Mouse (Mus musculus) inflammation-experienced regulatory T-cells, adult 6 months (primary cell): Measurements from ENCODE around the gene Dok1. TPM values are rescaled to one million over a fixed set of nuclear protein-coding genes. Genes with fewer than 3 reads are reported as not detected.

ENCODE experiments used
- ATAC-seq: one replicate; pipeline ENCODE4 v1.8.0; 2017
- polyA plus RNA-seq, 3 experiments: library from polyadenylated mRNA; unstranded; fragments of 100-300 nt; shearing (Covaris generic); gene quantifications; one replicate each; pipeline ENCODE4 v1.2.1; 2017

Gene Dok1
- polyA plus RNA-seq = 10 to 100 TPM; 23.6 to 36.1 (median 30.4) TPM

DNA sequence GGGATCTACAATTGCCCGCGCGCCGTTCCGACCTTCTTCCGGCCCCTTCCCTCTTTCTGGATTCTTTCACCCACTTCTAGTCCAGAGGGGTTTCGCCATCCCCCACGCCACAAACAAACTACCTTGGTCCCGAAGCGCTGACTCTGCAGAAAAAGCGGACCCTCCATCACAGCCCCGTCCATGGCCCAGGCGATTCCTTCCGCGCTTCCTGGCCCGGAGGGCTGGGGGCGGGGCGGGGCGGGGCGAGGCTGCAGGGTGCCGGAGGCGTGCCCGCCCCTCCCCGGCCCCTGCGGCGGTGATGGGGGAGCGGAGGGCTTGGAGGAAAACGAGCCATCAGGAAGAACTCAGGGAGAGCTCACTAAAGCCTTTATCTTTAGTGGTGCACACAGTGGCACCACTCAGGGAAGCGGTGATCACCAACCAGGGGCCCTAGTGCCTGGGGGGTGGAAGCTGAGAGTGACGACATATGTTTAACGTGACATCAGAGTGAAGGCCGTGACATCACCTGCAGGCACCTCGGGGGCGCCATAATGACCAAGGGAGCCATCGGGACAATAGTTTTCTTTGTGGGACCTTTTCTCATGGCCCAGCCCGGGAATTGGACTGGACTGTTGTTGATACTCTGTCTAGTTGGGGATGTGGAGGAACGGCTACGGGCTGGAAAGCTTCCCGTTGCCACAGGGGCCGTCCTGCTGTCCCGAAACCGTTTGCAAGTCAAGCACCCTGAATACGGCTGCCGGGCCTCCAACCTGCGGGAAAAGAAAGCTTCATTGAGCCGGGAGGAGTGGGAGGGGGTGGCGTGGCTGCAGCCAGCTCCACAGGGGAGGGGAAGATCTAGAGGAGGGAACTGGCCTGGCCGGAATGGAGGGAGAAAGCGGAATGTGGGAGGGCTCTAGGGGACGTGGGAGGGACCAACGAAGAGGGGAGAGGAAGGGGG lies at the start of gene Dok1, which contains the start of gene Loxl3:
TSS of gene Dok1 (minus strand) at position 223 of the 937 bp plus-strand sequence.
TSS of gene Loxl3 (plus strand) at position 925 of the 937 bp plus-strand sequence.
- peak; percentile 67 for ATAC-seq

DNA sequence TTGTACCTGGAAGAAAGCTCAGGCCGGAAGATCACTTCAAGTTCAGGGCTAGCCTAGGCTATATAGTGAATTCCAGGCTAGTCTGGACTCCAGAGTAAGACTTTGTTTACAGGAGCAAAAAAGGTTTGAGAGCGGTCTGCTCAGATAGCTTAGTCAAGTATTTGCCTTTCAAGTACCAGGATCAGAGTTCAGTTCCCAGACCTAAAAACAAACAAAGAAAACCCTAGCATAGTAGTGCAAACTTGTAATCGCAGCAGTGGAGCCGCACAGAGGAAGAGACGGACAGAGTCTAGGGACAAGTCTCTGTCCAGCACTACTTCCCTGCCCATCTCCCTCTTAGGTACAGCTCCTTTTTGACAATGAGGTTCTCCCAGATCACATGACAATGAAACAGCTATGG lies 46.9 kb upstream of the Dok1 start:
- ATAC-seq = no peak

DNA sequence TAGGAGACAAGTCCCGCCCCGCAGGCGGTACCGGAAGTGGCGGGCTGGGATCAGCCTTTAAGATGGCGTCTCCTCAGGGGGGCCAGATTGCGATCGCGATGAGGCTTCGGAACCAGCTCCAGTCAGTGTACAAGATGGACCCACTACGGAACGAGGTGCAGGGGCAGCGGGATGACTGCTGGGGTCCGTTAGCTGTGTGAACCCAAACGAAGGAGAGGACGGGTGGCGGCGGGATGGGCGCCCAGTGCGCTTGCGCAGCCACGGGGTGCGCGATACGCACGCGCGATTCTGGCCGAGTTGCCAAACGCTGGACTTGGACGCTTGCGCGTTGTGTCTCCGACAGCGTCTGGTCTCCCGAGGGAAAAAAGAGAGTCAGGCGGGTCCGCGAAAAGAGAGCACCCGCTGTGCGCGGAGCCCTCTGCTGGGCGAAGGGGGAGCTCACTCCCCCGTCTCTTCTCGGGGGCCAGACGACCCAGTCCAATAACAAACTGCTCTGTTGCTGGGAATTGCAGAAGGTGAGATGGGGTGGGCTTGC lies 45.1 kb upstream of the Dok1 start:
- peak; percentile 90 for ATAC-seq

DNA sequence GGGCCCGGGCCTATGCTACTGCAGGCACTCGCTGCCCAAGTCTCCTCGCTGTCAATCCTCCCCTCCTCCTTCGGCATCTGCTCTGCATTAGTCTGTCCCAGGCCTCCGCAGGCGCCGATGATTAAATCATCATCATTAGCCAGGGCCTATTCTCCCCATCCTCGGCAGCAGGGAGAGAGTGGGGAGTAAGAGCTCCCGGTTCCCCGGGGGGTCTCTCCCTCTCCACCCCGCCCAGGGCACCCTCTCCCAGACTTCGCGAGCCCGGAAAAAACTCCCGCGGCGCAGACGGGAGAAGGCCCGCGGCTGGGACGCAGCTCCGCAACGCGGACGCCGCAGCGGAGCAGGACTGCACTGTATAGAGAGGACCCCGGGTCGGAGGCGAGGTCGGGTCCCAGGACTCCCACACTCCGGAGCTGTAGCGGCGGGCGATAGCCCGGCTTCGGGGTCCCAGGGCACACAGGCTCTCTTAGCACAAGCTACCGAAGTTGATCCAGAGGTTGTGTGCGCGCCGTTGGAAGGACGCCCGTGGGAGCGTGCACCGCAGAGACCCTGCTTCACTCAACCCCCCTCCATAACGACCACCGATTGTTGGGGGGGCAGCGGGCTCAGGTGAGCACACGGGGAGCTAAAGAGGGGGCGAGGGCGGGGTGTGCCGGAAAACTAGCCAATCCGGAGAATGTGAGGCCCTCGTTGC lies 44.5 kb upstream of the Dok1 start, which contains the start of gene Pcgf1:
TSS of gene Pcgf1 (plus strand) at position 240 of the 694 bp plus-strand sequence.
- ATAC-seq = peak; percentile 38

DNA sequence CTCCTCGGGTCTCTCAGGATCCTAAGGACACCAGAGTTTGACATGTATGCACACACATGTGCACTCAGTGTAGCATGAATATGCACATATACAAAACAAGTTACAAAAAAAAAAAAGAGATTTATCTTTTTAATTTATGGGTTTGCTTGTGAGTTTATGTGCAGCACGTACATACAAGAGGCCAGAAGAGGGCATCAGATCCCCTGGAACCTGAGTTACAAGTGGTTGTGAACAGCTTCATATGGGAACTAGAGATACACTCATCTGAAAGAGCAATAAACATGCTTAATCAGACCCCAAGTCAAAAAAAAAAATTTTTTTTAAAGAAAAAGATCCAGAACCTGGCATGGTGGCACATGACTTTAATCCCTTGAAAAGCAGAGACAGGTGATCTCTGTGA lies 41.7 kb upstream of the Dok1 start:
- ATAC-seq = no peak

DNA sequence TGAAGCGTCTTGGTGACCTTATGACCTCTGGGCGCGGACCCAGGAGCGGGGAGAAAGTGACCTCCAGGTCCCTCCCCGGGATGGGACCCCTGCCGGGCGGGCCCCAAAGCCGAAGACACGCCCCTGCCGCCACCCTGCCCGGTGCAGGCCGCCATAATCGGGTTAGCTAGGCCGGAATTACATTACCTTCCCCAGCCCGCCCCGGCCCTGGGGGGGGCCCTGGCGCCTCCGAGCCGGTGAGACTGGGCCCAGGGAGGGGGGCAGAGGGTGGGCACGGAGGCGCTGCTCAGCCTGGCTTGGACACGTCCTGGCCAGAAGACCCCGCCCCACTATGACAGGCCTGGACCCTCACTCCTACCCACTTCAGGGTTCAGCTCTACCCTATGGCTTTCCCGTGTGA lies 37.9 kb upstream of the Dok1 start:
- ATAC-seq = no peak

DNA sequence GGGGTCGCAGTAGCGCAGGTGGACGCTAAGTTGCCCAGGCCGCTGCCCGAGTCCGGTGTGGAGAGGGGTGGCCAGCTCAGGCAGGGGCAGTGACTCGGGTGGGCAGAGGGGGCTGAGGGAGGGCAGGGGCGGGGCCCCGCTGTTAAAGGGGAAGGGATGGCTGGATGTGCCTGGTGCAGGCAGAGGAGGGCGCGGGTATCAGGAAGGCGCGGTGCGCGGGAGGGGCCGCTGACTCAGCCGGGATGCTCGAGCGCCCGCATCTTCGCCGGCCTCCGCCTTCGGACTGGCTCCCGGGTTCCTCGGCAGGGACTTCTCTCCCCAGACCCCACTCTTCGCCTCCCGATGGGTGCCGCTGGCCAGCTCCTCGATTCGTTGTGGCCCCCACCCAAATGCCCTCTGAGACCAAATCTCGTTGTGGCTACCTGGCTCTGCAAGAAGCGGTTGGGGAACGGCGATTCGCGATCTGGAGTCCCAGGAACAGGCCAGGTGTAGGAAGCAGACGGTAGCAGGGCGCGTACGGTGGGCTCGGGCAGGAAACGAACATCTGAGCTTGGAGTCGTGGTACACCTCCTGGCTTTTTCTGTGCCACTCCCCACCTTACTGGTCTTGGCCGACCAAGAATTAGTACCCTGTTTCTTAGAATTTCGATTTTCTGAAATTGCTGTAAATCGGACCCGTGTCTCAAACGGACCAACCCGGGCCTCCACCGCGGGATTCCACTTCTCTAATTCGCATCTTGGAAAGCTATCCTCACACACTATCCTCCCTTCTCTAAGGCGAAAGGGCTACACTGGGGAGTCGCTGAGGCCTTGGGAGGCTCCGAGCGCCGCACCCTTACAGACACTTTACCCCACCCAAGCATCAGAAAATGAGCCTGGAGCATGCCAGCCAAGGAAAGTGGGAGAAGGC lies 37.3 kb upstream of the Dok1 start:
- no peak for ATAC-seq

DNA sequence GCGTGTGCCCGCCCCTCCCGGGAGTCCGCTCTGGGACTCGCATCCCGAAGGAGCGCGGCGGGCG lies 36.8 kb upstream of the Dok1 start, which contains the start of gene Tlx2:
TSS of gene Tlx2 (minus strand) at position 47 of the 64 bp plus-strand sequence.
- no peak for ATAC-seq

DNA sequence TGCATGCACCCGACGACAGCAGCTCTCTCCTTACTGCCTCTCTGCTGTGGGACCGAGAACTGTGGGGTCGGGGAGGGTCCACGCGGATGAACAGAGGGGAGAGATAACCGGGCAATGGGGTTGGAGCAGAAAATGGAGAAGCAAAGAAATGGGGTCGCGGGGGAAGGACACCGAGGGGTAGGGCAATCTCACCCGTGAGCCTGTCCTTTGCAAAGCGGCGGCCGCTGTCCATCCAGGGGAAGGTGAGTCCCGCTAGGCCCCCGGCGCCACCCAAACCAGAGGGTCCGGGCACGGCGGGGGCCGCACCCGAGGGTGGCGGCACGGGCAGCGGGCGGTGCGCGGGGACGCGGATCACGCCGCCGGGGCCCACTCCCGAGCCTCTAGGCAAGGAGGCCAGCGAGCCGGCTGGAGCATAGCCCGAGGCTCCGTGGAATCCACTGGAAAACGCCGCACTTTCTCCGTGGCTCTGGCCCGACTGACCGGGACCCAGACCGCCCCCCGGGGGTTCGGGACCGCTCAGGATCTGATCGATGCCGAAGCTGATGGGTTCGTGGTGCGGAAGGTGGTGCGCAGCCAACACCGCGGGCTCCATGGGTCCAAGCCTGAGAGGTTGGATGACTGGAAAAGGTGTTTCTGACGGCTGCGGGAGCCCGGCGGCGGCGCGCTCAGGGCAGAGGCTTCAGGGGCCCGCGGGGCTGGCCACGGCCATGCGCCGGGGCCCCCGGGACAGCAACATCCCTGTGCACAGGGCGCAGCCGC lies 36.4 kb upstream of the Dok1 start:
- ATAC-seq = no peak

DNA sequence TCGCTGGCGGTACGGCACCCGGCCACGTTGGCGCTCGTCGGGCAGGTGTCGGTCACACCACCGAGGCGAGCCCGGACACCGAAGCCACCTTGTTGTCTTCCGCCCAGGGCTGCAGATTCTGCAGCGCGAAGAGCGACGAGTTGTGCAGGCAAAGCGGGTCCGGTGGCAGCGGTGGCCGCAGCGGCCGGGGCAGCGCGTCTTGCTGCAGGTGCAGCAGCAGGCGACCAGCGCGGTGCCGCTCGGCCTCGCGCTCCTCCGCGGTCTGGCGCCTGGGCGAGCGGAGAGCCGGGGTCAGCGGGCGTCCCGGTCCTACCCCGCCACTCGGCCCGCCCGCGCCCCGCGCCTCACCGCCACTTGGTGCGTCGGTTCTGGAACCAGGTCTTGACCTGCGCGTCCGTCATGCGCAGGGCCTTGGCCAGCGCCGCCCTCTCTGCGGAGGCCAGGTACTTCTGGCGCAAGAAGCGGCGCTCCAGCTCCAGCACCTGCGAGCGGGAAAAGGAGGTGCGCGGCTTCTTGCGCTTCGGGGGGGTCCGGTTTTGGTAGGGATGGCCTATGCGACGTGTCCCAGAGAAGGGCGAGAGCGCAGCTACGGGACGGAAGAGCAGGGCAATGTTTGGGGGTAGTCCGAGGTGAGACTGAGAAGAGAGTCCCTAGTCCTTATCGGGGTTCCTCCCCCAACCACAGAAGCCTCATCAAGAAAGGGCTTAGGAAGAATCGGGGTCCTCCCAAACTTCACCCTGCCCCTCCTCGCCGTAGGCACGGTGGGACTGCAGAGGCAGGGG lies 35.6 kb upstream of the Dok1 start:
- no peak for ATAC-seq

DNA sequence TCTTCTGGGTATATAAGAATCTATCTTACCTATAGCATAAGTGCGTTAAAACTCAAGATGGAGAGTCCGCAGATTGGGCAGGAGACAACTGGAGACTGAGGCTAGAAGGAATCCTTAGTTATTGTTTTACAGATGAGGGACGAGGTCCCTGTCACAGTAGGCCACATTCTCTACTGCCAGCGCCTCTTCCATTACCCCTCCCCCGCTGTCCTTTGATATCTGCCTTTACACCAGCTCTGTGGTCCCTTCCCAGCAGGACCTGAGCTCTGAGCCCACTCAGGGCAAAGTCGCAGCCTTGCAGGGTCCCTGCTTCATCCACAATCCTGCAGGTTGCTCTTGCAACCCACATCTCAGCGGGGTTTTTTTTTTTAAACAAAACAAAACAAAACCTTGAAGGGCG lies 35.0 kb upstream of the Dok1 start:
- no peak for ATAC-seq

DNA sequence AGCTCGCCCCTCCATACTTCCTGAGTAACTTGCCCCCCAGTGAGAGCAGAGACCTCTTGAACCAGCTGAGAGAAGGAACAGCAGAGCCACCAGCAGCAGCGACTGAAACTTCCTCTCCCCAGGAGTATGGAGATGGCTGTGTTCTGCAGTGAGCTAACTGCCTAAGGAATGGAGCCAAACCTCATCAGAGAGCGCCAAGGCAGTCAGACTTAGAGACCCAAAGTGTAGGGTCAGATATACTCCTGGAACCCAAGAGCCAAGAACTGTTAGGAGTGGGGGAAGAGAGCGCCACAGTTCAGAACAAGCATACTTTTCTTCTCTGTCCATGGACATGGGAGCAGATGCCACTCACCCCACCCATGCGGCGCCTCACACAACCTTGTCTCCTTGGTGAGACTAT lies 33.2 kb upstream of the Dok1 start:
- no peak for ATAC-seq

DNA sequence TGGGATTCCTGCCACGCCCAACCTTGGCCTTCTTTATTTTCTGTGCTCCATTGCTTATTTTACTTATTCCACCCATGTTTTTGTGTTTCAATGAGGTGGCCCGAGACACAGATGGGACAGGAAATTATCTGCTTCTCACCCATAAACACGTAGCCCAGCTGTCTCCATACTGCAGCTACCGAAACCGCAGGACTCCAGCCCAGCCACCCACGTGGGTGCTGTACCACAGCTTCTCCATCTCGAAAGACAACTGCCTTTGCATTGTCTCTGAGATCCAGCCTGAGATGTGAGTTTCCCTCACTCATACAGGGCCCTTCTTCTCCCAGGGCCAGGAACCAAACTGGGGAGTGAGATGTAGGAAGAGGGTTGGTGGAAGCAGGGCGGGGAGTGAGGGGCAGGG lies 32.7 kb upstream of the Dok1 start:
- peak; percentile 47 for ATAC-seq

DNA sequence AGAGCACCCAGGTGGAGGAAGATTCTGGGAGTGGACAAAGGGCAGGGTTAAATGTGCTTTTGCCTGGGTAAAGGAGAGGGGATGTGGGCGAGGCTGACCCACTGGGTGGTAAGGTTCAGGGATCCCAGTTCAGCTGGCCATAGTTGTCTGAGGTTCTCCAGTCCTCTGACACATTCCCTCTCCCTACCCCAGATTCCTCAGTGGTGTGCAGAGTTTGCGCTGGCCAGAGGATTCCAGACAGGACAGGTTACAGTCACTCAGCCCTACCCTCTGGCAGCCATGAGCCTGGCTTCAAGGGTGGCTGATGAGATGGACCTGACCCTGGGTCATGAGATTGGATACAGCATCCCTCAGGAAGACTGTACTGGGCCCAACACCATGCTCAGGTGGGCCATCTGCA lies 25.5 kb upstream of the Dok1 start:
- ATAC-seq = no peak

DNA sequence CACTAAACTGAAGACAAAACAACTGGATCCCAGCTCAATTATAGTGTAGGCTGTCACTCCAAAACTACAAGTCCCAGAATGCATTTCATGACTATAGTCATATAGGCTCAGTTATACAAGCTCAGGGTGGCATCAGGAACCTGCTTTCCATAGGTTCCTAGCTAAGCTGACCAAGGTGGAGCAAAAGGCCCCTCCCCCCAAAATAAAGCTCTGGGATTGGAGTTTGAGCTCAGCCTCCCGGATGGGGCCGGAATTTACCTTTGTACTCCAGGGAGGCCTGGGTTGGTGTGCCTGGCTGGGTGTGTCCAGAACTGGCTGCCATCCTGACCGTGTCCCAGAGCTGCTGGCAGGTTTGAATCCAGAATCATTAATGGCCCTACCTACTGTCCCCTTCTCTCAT lies 24.5 kb upstream of the Dok1 start, which contains the start of gene Dqx1:
TSS of gene Dqx1 (plus strand) at position 55 of the 400 bp plus-strand sequence.
- no peak for ATAC-seq

DNA sequence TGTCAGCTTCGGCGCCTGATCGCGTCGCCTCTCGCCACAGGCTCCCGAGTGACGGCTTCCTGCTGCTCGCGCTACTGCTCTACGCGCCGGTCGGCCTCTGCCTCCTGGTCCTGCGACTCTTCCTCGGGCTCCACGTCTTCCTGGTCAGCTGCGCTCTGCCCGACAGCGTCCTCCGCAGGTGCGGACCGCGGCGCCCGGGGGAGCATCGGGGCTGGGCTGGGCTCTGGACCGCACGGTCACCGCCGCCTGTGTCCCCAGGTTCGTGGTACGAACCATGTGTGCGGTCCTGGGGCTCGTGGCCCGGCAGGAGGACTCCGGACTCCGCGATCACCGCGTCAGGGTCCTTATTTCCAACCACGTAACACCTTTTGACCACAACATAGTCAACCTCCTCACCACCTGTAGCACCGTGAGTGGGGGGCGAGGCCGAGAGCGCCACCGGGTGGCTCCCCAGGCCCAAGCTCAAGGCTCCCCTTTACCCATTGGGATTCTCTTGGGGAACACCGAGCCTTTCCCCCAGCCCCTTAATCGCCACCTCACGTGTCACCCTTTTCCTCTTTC lies 21.7 kb upstream of the Dok1 start, which contains the start of gene Htra2:
TSS of gene Htra2 (minus strand) at position 403 of the 561 bp plus-strand sequence.
- ATAC-seq = peak; percentile 18

DNA sequence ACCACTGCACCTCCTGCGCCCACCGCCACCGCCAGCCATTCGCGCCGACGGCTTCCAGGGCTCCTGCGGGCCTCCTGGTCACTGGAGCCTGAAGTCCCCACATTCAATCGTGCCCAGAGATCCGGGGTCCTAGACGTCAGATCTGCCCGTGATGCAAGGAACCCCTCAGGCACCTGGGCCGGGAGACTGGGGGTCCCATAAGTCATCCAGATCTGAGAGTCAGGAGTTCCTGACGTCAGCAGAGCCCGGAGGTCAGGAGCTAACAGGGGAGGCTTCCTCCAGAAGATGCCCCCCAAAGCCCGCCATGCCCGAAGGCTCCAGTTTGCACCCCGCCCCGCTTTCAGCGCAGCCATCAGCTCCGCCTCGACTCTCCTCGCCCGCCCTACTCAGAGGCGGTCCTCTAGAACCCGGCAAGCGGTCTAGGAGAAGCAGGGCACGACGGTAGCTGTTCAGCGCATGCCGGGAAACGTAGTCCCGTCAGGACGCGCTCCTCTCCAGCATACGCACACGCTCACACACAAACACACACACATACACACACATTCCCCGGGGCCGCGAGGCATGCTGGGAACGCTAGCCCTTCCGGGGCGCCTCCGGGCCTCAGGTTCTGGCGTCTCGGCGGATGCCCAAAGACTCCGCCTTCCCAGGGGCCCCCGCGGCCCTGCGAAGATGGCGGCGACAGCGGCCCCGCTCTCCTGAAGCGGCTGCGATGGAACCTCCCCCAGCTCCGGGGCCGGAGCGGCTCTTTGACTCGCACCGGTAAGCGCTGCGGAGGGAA lies 21.0 kb upstream of the Dok1 start, which contains the start of gene Aup1:
TSS of gene Aup1 (plus strand) at position 448 of the 778 bp plus-strand sequence.
- peak; percentile 91 for ATAC-seq

DNA sequence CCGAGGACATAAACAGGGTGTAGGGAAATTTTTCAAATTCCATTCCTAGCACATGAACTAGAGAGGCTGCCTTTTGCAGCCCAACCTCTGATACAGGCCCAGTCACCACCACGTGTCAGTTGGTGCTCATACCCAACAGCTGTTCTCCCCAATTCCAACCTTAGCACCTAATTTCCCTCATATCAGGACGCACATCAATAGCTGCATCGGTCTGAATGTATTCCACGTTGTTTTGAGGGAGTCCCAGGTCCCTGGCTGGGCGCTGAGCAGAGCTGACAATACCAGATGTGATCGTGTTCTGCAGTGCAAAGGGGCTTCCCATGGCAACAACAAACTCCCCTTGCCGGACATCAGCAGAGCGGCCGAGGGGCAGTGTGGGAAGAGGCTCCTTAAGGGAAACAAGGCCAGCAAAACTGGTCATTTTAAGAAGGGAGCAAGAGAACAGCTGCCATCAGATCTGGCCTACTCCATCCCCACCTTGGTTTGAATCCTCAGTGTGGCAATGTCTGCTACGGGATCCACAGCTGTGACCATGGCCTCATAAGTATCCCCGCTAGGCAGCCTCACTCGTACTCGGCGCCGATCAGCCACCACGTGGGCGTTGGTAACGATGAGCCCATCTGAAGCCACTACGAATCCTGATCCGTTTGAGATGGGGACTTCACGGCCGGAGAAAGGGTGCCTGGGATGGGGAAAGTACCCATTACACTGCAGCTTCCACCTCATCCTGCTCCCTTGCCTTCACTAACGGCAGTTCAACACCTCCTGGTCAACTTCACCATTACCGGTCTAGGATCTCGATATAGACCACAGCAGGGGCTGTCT lies 20.1 kb upstream of the Dok1 start:
- peak; percentile 27 for ATAC-seq

DNA sequence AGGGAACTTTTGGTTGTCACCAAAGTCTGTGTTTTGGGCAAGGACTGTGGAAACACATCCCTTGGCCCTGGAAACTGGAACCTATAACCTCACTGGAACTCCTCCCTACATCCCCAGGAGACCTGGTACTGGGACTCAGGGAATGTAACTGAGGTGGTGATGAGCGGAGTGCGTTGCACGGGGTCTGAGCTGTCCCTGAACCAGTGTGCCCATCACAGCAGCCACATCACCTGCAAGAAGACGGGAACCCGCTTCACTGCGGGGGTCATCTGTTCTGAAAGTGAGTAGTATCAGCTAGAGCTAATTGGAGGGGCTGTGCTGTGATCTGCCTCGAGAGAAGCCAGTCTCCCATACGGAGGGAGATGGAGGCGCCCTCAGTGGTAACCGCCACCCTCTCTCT lies 16.1 kb upstream of the Dok1 start:
- ATAC-seq = no peak
